Mouse (Mus musculus) cerebellum, adult 18-20 months (tissue): ENCODE measurements around the gene A330070K13Rik.

Source experiments
- DNase-seq, 2 experiments: peaks; one replicate each; pipeline ENCODE4 v3.0.0; 2021

Gene A330070K13Rik

GRCm38 (mm10) chr5:130384222-130384912 lies at the start of gene A330070K13Rik:
TSS of gene A330070K13Rik (minus strand) at chr5:130384631.
- peak; percentile 50 to 60 for DNase-seq

GRCm38 (mm10) chr5:130411516-130411915 lies 27.1 kb upstream of the A330070K13Rik start:
- DNase-seq, result no peak

GRCm38 (mm10) chr5:130409706-130410105 lies 25.3 kb upstream of the A330070K13Rik start:
- DNase-seq, result no peak

GRCm38 (mm10) chr5:130405201-130405600 lies 20.8 kb upstream of the A330070K13Rik start:
- DNase-seq, result peak; percentile 65 to 82

GRCm38 (mm10) chr5:130400136-130400917 lies 15.9 kb upstream of the A330070K13Rik start:
- DNase-seq, result peak; percentile 97

GRCm38 (mm10) chr5:130395142-130395541 lies 10.7 kb upstream of the A330070K13Rik start:
- DNase-seq, result peak in 1 of 2 experiments; percentile 33

- DNase-seq, result no peak
Observed at GRCm38 (mm10) chr5:130394386-130394785, 10.0 kb upstream of the A330070K13Rik start.

- peak in 1 of 2 experiments; percentile 47 for DNase-seq
Observed at GRCm38 (mm10) chr5:130393618-130394355, 9.4 kb upstream of the A330070K13Rik start.

GRCm38 (mm10) chr5:130386418-130386817 lies 2.0 kb upstream of the A330070K13Rik start:
- DNase-seq, result no peak

- DNase-seq, result no peak
Observed at GRCm38 (mm10) chr5:130375411-130375810, 9.0 kb downstream of the A330070K13Rik start.

GRCm38 (mm10) chr5:130369237-130369636 lies 15.2 kb downstream of the A330070K13Rik start, which contains the start of gene Caln1:
TSS of gene Caln1 (plus strand) at chr5:130369455.
- DNase-seq, result peak; percentile 92

GRCm38 (mm10) chr5:130368236-130368635 lies 16.2 kb downstream of the A330070K13Rik start:
- peak; percentile 80 to 83 for DNase-seq

GRCm38 (mm10) chr5:130363773-130364172 lies 20.7 kb downstream of the A330070K13Rik start:
- DNase-seq, result no peak

- no peak for DNase-seq
Observed at GRCm38 (mm10) chr5:130363111-130363510, 21.3 kb downstream of the A330070K13Rik start.

- DNase-seq, result peak in 1 of 2 experiments; percentile 52
Observed at GRCm38 (mm10) chr5:130355223-130355622, 29.2 kb downstream of the A330070K13Rik start.

- DNase-seq, result no peak
Observed at GRCm38 (mm10) chr5:130345871-130346270, 38.6 kb downstream of the A330070K13Rik start.

GRCm38 (mm10) chr5:130344999-130345398 lies 39.4 kb downstream of the A330070K13Rik start:
- DNase-seq, result no peak

- no peak for DNase-seq
Observed at GRCm38 (mm10) chr5:130340656-130341055, 43.8 kb downstream of the A330070K13Rik start.

- DNase-seq, result no peak
Observed at GRCm38 (mm10) chr5:130335462-130335861, 49.0 kb downstream of the A330070K13Rik start.

- DNase-seq, result peak; percentile 43 to 50
Observed at GRCm38 (mm10) chr5:130333971-130334370, 50.5 kb downstream of the A330070K13Rik start.

GRCm38 (mm10) chr5:130333566-130333965 lies 50.9 kb downstream of the A330070K13Rik start:
- peak; percentile 63 to 72 for DNase-seq

- no peak for DNase-seq
Observed at GRCm38 (mm10) chr5:130331206-130331605, 53.2 kb downstream of the A330070K13Rik start.

GRCm38 (mm10) chr5:130330801-130331200 lies 53.6 kb downstream of the A330070K13Rik start:
- DNase-seq, result peak; percentile 50 to 64
